Mouse (Mus musculus): Measurements from ENCODE around the gene Cd37. TPM values are rescaled to one million over a fixed set of nuclear protein-coding genes. Genes with fewer than 3 reads are reported as not detected.

The Cd37 gene
- total and polyA plus RNA-seq, 2 experiments = 1.4 to 11.5 TPM

DNA sequence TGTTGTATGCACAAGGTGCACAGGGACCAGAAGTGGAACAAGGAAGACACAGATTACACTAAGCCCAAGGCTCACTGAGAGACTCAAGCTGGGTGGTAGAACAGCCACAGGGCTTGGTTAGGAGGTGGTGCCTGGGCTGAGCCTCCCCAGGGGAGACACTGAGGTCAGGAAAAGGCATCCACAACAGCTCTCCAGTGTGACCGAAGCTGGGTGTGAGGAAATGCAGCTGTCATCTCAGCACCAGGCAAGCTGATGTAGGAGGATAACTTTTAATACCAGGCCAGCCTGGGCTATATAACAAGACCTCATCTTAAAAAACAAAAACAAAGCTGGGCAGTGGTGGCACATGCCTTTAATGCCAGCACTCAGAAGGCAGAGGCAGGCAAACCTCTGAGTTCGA lies 47.8 kb downstream of the Cd37 start:
- H3K27me3 ChIP-seq (ENCODE audit: control insufficient read depth, insufficient read depth, low read length) = peaks cover 10% of the 10 kb centered on the region; the same call in 1 of the 2 replicates
- WGBS = 53% methylated on average over 2 of the region's 2 CpGs
- H3K4me1 ChIP-seq (ENCODE audit: control insufficient read depth, insufficient read depth, low read length) = no peaks in the 10 kb centered on the region
- no peaks in the 10 kb centered on the region for H3K79me2 ChIP-seq (ENCODE audit: control insufficient read depth, insufficient read depth, low read length)
- no peak overlapping the region for H3K27ac ChIP-seq (replicated peaks; ENCODE audit: insufficient read depth, low read depth, low read length)
- H3K9ac ChIP-seq (ENCODE audit: low read depth, low read length) = no peak overlapping the region
- no peak for TF ChIP-seq POLR2A (IDR thresholded peaks at IDR 0.05; ENCODE audit: extremely low read depth, insufficient read depth, low read length)
- TF ChIP-seq CTCF (IDR thresholded peaks at IDR 0.05; ENCODE audit: low read depth, low read length) = no peak
- no peak overlapping the region for H3K4me3 ChIP-seq (ENCODE audit: insufficient read depth, low read depth, low read length)
- H3K36me3 ChIP-seq (ENCODE audit: control insufficient read depth, insufficient read depth, low read length) = no peaks in the 10 kb centered on the region
- no peak for DNase-seq (ENCODE audit: extremely low read depth, low read depth, low spot score)

DNA sequence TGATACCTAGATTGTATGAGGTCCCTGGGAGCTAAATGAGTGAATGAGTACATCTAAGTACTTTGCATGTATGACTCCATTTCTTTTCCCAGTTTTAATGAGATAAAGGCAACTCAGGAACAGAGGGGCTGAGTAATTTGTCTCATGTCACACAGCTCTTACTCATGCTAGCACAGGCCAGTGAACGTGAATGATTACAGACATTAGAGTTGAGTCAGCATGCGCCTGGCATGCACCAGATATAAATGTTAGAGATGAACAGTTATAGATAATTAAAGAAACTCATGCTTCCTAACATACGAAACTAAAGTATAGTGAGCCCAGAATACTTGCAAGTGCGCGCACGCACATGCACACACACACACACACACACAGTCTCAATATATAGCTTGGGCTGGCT lies 48.7 kb downstream of the Cd37 start:
- TF ChIP-seq CTCF (IDR thresholded peaks at IDR 0.05; ENCODE audit: low read depth, low read length) (no peak), POLR2A (IDR thresholded peaks at IDR 0.05; ENCODE audit: extremely low read depth, insufficient read depth, low read length) (no peak)
- no peak overlapping the region for H3K9ac ChIP-seq (ENCODE audit: low read depth, low read length)
- no peak overlapping the region for H3K27ac ChIP-seq (replicated peaks; ENCODE audit: insufficient read depth, low read depth, low read length)
- H3K27me3 ChIP-seq (ENCODE audit: control insufficient read depth, insufficient read depth, low read length) = peaks cover 10% of the 10 kb centered on the region
- no peak for DNase-seq (ENCODE audit: extremely low read depth, low read depth, low spot score)
- H3K4me1 ChIP-seq (ENCODE audit: control insufficient read depth, insufficient read depth, low read length) = no peaks in the 10 kb centered on the region
- no peak overlapping the region for H3K4me3 ChIP-seq (ENCODE audit: insufficient read depth, low read depth, low read length)
- WGBS = 88% methylated on average over 6 of the region's 6 CpGs
- no peaks in the 10 kb centered on the region for H3K36me3 ChIP-seq (ENCODE audit: control insufficient read depth, insufficient read depth, low read length)
- no peaks in the 10 kb centered on the region for H3K79me2 ChIP-seq (ENCODE audit: control insufficient read depth, insufficient read depth, low read length)

DNA sequence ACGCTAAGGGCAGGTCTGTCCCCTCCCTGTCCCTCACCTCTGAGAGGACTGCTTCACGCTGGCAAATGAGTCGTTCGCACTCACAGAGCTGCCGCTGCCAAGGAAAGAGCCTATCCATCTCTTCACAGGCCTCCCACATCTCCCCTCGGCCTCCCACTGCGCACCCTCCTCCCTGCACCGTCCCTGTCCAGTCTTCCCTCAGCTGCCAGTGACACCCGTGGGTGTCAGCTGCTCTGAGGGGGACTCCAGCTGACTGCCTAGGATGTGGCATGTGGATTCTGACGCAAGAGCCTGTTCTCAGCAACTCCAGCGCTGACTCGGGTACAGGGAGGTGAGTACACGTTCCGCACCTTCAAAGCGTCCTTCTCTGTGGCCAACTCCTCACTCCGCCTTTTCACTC lies 49.3 kb downstream of the Cd37 start:
- TF ChIP-seq CTCF (IDR thresholded peaks at IDR 0.05; ENCODE audit: low read depth, low read length) = no peak
- no peak for TF ChIP-seq POLR2A (IDR thresholded peaks at IDR 0.05; ENCODE audit: extremely low read depth, insufficient read depth, low read length)
- no peak overlapping the region for H3K9ac ChIP-seq (ENCODE audit: low read depth, low read length)
- no peak overlapping the region for H3K4me3 ChIP-seq (ENCODE audit: insufficient read depth, low read depth, low read length)
- 53% methylated on average over 16 of the region's 16 CpGs for whole genome bisulfite sequencing
- H3K4me1 ChIP-seq (ENCODE audit: control insufficient read depth, insufficient read depth, low read length) = no peaks in the 10 kb centered on the region
- peaks cover 10% of the 10 kb centered on the region for H3K27me3 ChIP-seq (ENCODE audit: control insufficient read depth, insufficient read depth, low read length)
- H3K79me2 ChIP-seq (ENCODE audit: control insufficient read depth, insufficient read depth, low read length) = no peaks in the 10 kb centered on the region
- no peaks in the 10 kb centered on the region for H3K36me3 ChIP-seq (ENCODE audit: control insufficient read depth, insufficient read depth, low read length)
- DNase-seq (ENCODE audit: extremely low read depth, low read depth, low spot score) = no peak
- H3K27ac ChIP-seq (replicated peaks; ENCODE audit: insufficient read depth, low read depth, low read length) = no peak overlapping the region

DNA sequence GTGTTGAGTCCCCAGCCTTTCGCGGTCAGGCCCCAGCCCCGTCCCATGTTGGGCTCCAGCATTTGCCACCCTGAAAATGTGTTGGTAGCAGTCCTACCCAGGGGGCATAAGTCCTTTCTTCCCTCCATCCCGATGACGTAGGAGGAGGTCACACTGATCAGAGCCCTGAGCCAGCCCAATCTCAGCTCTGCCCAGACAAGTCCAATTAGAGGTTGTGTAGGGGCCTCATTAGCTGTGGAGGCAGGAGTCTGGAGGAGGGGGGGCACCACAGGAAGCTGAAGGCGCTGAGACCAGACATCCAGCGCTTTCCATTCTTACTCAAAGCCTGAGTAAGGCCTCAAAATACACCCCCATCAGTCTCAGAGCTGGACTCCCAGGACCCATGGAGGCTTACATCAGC lies 53.0 kb downstream of the Cd37 start:
- no peaks in the 10 kb centered on the region for H3K79me2 ChIP-seq (ENCODE audit: control insufficient read depth, insufficient read depth, low read length)
- no peaks in the 10 kb centered on the region for H3K36me3 ChIP-seq (ENCODE audit: control insufficient read depth, insufficient read depth, low read length)
- H3K27ac ChIP-seq (replicated peaks; ENCODE audit: insufficient read depth, low read depth, low read length) = no peak overlapping the region
- peaks cover 5% of the 10 kb centered on the region; the same call in 1 of the 2 replicates for H3K4me1 ChIP-seq (ENCODE audit: control insufficient read depth, insufficient read depth, low read length)
- H3K9ac ChIP-seq (ENCODE audit: low read depth, low read length) = no peak overlapping the region
- DNase-seq (ENCODE audit: extremely low read depth, low read depth, low spot score) = no peak
- H3K4me3 ChIP-seq (ENCODE audit: insufficient read depth, low read depth, low read length) = no peak overlapping the region
- 70% methylated on average over 7 of the region's 7 CpGs for WGBS
- peaks cover 23% of the 10 kb centered on the region for H3K27me3 ChIP-seq (ENCODE audit: control insufficient read depth, insufficient read depth, low read length)
- TF ChIP-seq POLR2A (IDR thresholded peaks at IDR 0.05; ENCODE audit: extremely low read depth, insufficient read depth, low read length) (no peak), CTCF (IDR thresholded peaks at IDR 0.05; ENCODE audit: low read depth, low read length) (no peak)

DNA sequence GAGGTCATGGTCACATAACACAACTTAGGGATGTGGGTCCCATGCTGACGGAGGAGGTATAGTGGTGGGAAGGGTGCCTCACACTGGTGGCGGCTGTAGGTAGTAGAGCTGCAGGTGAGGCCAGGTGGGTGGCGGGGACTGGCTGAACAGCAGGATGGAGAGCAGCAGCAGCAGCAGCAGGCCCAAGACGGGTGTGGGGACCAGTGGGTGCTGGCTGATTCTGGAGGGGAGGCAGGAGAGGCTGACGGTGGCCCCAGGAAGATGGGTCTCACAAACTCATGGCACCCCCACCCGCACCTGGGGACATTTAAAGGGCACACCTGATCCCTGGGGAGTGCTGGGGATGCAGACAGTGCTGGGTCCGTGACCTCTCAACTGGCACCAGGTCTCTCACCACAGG lies 55.2 kb downstream of the Cd37 start:
- no peaks in the 10 kb centered on the region for H3K79me2 ChIP-seq (ENCODE audit: control insufficient read depth, insufficient read depth, low read length)

More for the DNA sequence above, 55.2 kb downstream of the Cd37 start:
- Histone ChIP-seq H3K4me1 (ENCODE audit: control insufficient read depth, insufficient read depth, low read length) (peaks cover 5% of the 10 kb centered on the region; the same call in 1 of the 2 replicates), H3K27me3 (ENCODE audit: control insufficient read depth, insufficient read depth, low read length) (peaks cover 20% of the 10 kb centered on the region), H3K4me3 (ENCODE audit: insufficient read depth, low read depth, low read length) (no peak overlapping the region), H3K9ac (ENCODE audit: low read depth, low read length) (no peak overlapping the region), H3K36me3 (ENCODE audit: control insufficient read depth, insufficient read depth, low read length) (no peaks in the 10 kb centered on the region), H3K27ac (replicated peaks; ENCODE audit: insufficient read depth, low read depth, low read length) (no peak overlapping the region)
- TF ChIP-seq CTCF (IDR thresholded peaks at IDR 0.05; ENCODE audit: low read depth, low read length) (no peak), POLR2A (IDR thresholded peaks at IDR 0.05; ENCODE audit: extremely low read depth, insufficient read depth, low read length) (no peak)
- no peak for DNase-seq (ENCODE audit: extremely low read depth, low read depth, low spot score)
- WGBS = 72% methylated on average over 7 of the region's 7 CpGs

Other genes with a start within 250 kb of the Cd37 start
Only the 30 nearest of the 38 such genes appear.
- 1.2 and 1.7 TPM in 2 replicates for gene Prr12, start 186.2 kb downstream of the Cd37 start, total RNA-seq (2014; rRNA removed)
- gene Prr12, start 186.2 kb downstream of the Cd37 start, polyA plus RNA-seq (2012; rRNA removed) = 2.7 and 3.7 TPM in 2 replicates
- gene Nosip, start 176.7 kb downstream of the Cd37 start, total RNA-seq (2014; rRNA removed) = 20.1 and 22.8 TPM in 2 replicates
- gene Nosip, start 176.7 kb downstream of the Cd37 start, polyA plus RNA-seq (2012; rRNA removed) = 31.4 and 35.8 TPM in 2 replicates
- gene Prrg2, start 176.4 kb downstream of the Cd37 start, total RNA-seq (2014; rRNA removed) = 26.1 and 32.8 TPM in 2 replicates
- gene Prrg2, start 176.4 kb downstream of the Cd37 start, polyA plus RNA-seq (2012; rRNA removed) = 74.1 and 83.8 TPM in 2 replicates
- gene Rcn3, start 146.9 kb downstream of the Cd37 start, total RNA-seq (2014; rRNA removed) = 6.7 and 8.8 TPM in 2 replicates
- 14.9 and 16.3 TPM in 2 replicates for gene Rcn3, start 146.9 kb downstream of the Cd37 start, polyA plus RNA-seq (2012; rRNA removed)
- 163 and 188 TPM in 2 replicates for gene Fcgrt, start 135.3 kb downstream of the Cd37 start, total RNA-seq (2014; rRNA removed)
- gene Fcgrt, start 135.3 kb downstream of the Cd37 start, polyA plus RNA-seq (2012; rRNA removed) = 170 and 193 TPM in 2 replicates
- 355 and 400 TPM in 2 replicates for gene Rps11, start 114.7 kb downstream of the Cd37 start, total RNA-seq (2014; rRNA removed)
- 95.1 and 111 TPM in 2 replicates for gene Rps11, start 114.7 kb downstream of the Cd37 start, polyA plus RNA-seq (2012; rRNA removed)
- gene Rpl13a, start 110.4 kb downstream of the Cd37 start, total RNA-seq (2014; rRNA removed) = 1,440 and 1,681 TPM in 2 replicates
- gene Rpl13a, start 110.4 kb downstream of the Cd37 start, polyA plus RNA-seq (2012; rRNA removed) = 488 and 544 TPM in 2 replicates
- gene Gm45713, start 102.9 kb downstream of the Cd37 start, total RNA-seq (2014; rRNA removed) = 0.13 TPM in 1 of 2 replicates, not detected in the other
- gene Gm45713, start 102.9 kb downstream of the Cd37 start, polyA plus RNA-seq (2012; rRNA removed) = 0.98 TPM in 1 of 2 replicates, not detected in the other
- 3.2 and 5.4 TPM in 2 replicates for gene Flt3l, start 102.7 kb downstream of the Cd37 start, total RNA-seq (2014; rRNA removed)
- gene Flt3l, start 102.7 kb downstream of the Cd37 start, polyA plus RNA-seq (2012; rRNA removed) = 20.8 and 30.8 TPM in 2 replicates
- gene Pih1d1, start 84.8 kb downstream of the Cd37 start, total RNA-seq (2014; rRNA removed) = 48.0 and 59.1 TPM in 2 replicates
- 62.1 and 66.4 TPM in 2 replicates for gene Pih1d1, start 84.8 kb downstream of the Cd37 start, polyA plus RNA-seq (2012; rRNA removed)
- gene Aldh16a1, start 84.5 kb downstream of the Cd37 start, total RNA-seq (2014; rRNA removed) = 33.3 and 47.6 TPM in 2 replicates
- gene Aldh16a1, start 84.5 kb downstream of the Cd37 start, polyA plus RNA-seq (2012; rRNA removed) = 116 and 162 TPM in 2 replicates
- gene Slc17a7, start 75.2 kb downstream of the Cd37 start, total RNA-seq (2014; rRNA removed) = 0.07 TPM in 1 of 2 replicates, not detected in the other
- not detected in 2 replicates for gene Slc17a7, start 75.2 kb downstream of the Cd37 start, polyA plus RNA-seq (2012; rRNA removed)
- gene Gfy, start 59.5 kb downstream of the Cd37 start, total RNA-seq (2014; rRNA removed) = not detected in 2 replicates
- not detected in 2 replicates for gene Gfy, start 59.5 kb downstream of the Cd37 start, polyA plus RNA-seq (2012; rRNA removed)
- gene Pth2, start 58.1 kb downstream of the Cd37 start, total RNA-seq (2014; rRNA removed) = not detected in 2 replicates
- gene Pth2, start 58.1 kb downstream of the Cd37 start, polyA plus RNA-seq (2012; rRNA removed) = not detected in 2 replicates
- not detected in 2 replicates for gene Ccdc155, start 34.2 kb downstream of the Cd37 start, total RNA-seq (2014; rRNA removed)
- gene Ccdc155, start 34.2 kb downstream of the Cd37 start, polyA plus RNA-seq (2012; rRNA removed) = not detected in 2 replicates
- not detected in 2 replicates for gene Dkkl1, start 27.0 kb downstream of the Cd37 start, total RNA-seq (2014; rRNA removed)
- 0.21 TPM in 1 of 2 replicates, not detected in the other for gene Dkkl1, start 27.0 kb downstream of the Cd37 start, polyA plus RNA-seq (2012; rRNA removed)
- gene Tead2, start 23.4 kb downstream of the Cd37 start, total RNA-seq (2014; rRNA removed) = 1.2 and 1.5 TPM in 2 replicates
- 0.97 and 2.9 TPM in 2 replicates for gene Tead2, start 23.4 kb downstream of the Cd37 start, polyA plus RNA-seq (2012; rRNA removed)
- gene Slc6a16, start 2.0 kb upstream of the Cd37 start, total RNA-seq (2014; rRNA removed) = 0.20 and 0.37 TPM in 2 replicates
- gene Slc6a16, start 2.0 kb upstream of the Cd37 start, polyA plus RNA-seq (2012; rRNA removed) = 0.86 and 1.9 TPM in 2 replicates
- not detected in 2 replicates for gene Slc6a21, start 38.4 kb upstream of the Cd37 start, total RNA-seq (2014; rRNA removed)
- 0.12 and 0.18 TPM in 2 replicates for gene Slc6a21, start 38.4 kb upstream of the Cd37 start, polyA plus RNA-seq (2012; rRNA removed)
- 1.2 TPM in 2 replicates for gene Trpm4, start 94.7 kb upstream of the Cd37 start, total RNA-seq (2014; rRNA removed)
- 1.2 and 1.5 TPM in 2 replicates for gene Trpm4, start 94.7 kb upstream of the Cd37 start, polyA plus RNA-seq (2012; rRNA removed)
- gene Hrc, start 96.2 kb upstream of the Cd37 start, total RNA-seq (2014; rRNA removed) = 0.28 TPM in 1 of 2 replicates, not detected in the other
- not detected in 2 replicates for gene Hrc, start 96.2 kb upstream of the Cd37 start, polyA plus RNA-seq (2012; rRNA removed)
- 0.07 TPM in 1 of 2 replicates, not detected in the other for gene Ppfia3, start 127.9 kb upstream of the Cd37 start, total RNA-seq (2014; rRNA removed)
- 0.14 TPM in 1 of 2 replicates, not detected in the other for gene Ppfia3, start 127.9 kb upstream of the Cd37 start, polyA plus RNA-seq (2012; rRNA removed)
- not detected in 2 replicates for gene Lin7b, start 131.5 kb upstream of the Cd37 start, total RNA-seq (2014; rRNA removed)
- gene Lin7b, start 131.5 kb upstream of the Cd37 start, polyA plus RNA-seq (2012; rRNA removed) = not detected in 2 replicates
- 43.3 and 46.4 TPM in 2 replicates for gene Snrnp70, start 156.6 kb upstream of the Cd37 start, total RNA-seq (2014; rRNA removed)
- gene Snrnp70, start 156.6 kb upstream of the Cd37 start, polyA plus RNA-seq (2012; rRNA removed) = 59.2 and 101 TPM in 2 replicates
- under 0.01 TPM in 1 of 2 replicates, not detected in the other for gene Kcna7, start 166.5 kb upstream of the Cd37 start, total RNA-seq (2014; rRNA removed)
- gene Kcna7, start 166.5 kb upstream of the Cd37 start, polyA plus RNA-seq (2012; rRNA removed) = not detected in 2 replicates
- gene Ntf5, start 174.6 kb upstream of the Cd37 start, total RNA-seq (2014; rRNA removed) = 0.13 TPM in 1 of 2 replicates, not detected in the other
- 0.04 TPM in 1 of 2 replicates, not detected in the other for gene Ntf5, start 174.6 kb upstream of the Cd37 start, polyA plus RNA-seq (2012; rRNA removed)
- not detected in 2 replicates for gene Lhb, start 181.7 kb upstream of the Cd37 start, total RNA-seq (2014; rRNA removed)
- gene Lhb, start 181.7 kb upstream of the Cd37 start, polyA plus RNA-seq (2012; rRNA removed) = not detected in 2 replicates
- 1.2 TPM in 2 replicates for gene Gys1, start 195.7 kb upstream of the Cd37 start, total RNA-seq (2014; rRNA removed)
- 2.6 and 4.8 TPM in 2 replicates for gene Gys1, start 195.7 kb upstream of the Cd37 start, polyA plus RNA-seq (2012; rRNA removed)
- 8.9 and 12.3 TPM in 2 replicates for gene Ruvbl2, start 199.0 kb upstream of the Cd37 start, total RNA-seq (2014; rRNA removed)
- 18.4 and 28.8 TPM in 2 replicates for gene Ruvbl2, start 199.0 kb upstream of the Cd37 start, polyA plus RNA-seq (2012; rRNA removed)
- gene Ftl1, start 220.8 kb upstream of the Cd37 start, total RNA-seq (2014; rRNA removed) = 3,170 and 4,966 TPM in 2 replicates
- gene Ftl1, start 220.8 kb upstream of the Cd37 start, polyA plus RNA-seq (2012; rRNA removed) = 12,947 and 13,613 TPM in 2 replicates

All from liver, adult 2 months (tissue).